Mouse (Mus musculus) left cerebral cortex, adult 2 months (tissue): ENCODE results near the gene 4930444G20Rik. TPM values are rescaled to one million over a fixed set of nuclear protein-coding genes. Genes with fewer than 3 reads are reported as not detected.
"Not testable (repeated sequence)": the region's sequence is repeated elsewhere in the genome, so short reads cannot be mapped to it uniquely, and the experiment has no call there.

Experiments used
- DNase-seq, 2 experiments: peaks; one replicate each; pipeline ENCODE4 v3.0.0; 2021 to 2022; ENCODE audit warnings: low spot score in 2 of 2, mixed read lengths in 1 of 2; ENCODE audit errors: extremely low spot score in 1 of 2
- H3K27ac ChIP-seq: fragments of 200-600 bp; 2 replicates; pipeline ENCODE4 v1.8.1; 2022
- H3K4me3 ChIP-seq: fragments of 200-600 bp; 2 replicates; pipeline ENCODE4 v1.8.1; 2022
- CTCF ChIP-seq: fragments of 200-600 bp; IDR thresholded peaks from 2 replicates; pipeline ENCODE4 v1.8.1; 2022; ENCODE audit warnings: antibody characterized with exemption, mild to moderate bottlenecking, moderate library complexity
- intact Hi-C: fragments of 180-260 bp; cut with DNase I; formaldehyde crosslinking; loops from one replicate; pipeline ENCODE4 v1.15.1; 2025
- long read RNA-seq, 2 experiments: library from polyadenylated mRNA; stranded (forward); transcript quantifications; one replicate each; pipeline ENCODE4 v2.0.0; 2021; ENCODE audit warnings: borderline mapping rate in 2 of 2
- total RNA-seq, 2 experiments: library from RNA; stranded (reverse); gene quantifications; 2 replicates each; pipeline ENCODE4 v1.2.3; 2021

Gene 4930444G20Rik
- not detected for total RNA-seq
- long read RNA-seq, experiment 1, result 0 reads
- long read RNA-seq, experiment 2, result 0 reads

- DNase-seq, H3K27ac ChIP-seq, H3K4me3 ChIP-seq, intact Hi-C loops: not testable (repeated sequence)
These were observed at the start of gene 4930444G20Rik for GRCm38 (mm10) chr10:22067979-22068378. Gene 4930444G20Rik, minus strand, starts transcription at chr10:22068079.

- TF ChIP-seq CTCF, result no peak
- no peak for DNase-seq
These were observed 6.7 kb upstream of the 4930444G20Rik start for GRCm38 (mm10) chr10:22074531-22074930.

GRCm38 (mm10) chr10:22072739-22073138 lies 4.9 kb upstream of the 4930444G20Rik start:
- Histone ChIP-seq H3K4me3 (no peak overlapping the region), H3K27ac (no peak overlapping the region)
- intact Hi-C loops, result no loop called here
- DNase-seq, result no peak
- TF ChIP-seq CTCF, result peak; percentile 13

More at GRCm38 (mm10) chr10:22074531-22074930, 6.7 kb upstream of the 4930444G20Rik start:
- intact Hi-C loops, result no loop called here
- no peak overlapping the region for H3K27ac ChIP-seq
- H3K4me3 ChIP-seq, result no peak overlapping the region

GRCm38 (mm10) chr10:22070576-22070975 lies 2.7 kb upstream of the 4930444G20Rik start:
- H3K4me3 ChIP-seq, result no peak overlapping the region
- intact Hi-C loops, result no loop called here
- DNase-seq, result no peak
- no peak overlapping the region for H3K27ac ChIP-seq
- TF ChIP-seq CTCF, result no peak

GRCm38 (mm10) chr10:22070168-22070567 lies 2.3 kb upstream of the 4930444G20Rik start:
- intact Hi-C loops, result no loop called here
- H3K4me3 ChIP-seq, result no peak overlapping the region
- TF ChIP-seq CTCF, result no peak
- no peak for DNase-seq
- no peak overlapping the region for H3K27ac ChIP-seq

GRCm38 (mm10) chr10:22059415-22059814 lies 8.5 kb downstream of the 4930444G20Rik start:
- DNase-seq, result no peak
- no peak for TF ChIP-seq CTCF
- intact Hi-C loops, result no loop called here
- Histone ChIP-seq H3K27ac (no peak overlapping the region), H3K4me3 (no peak overlapping the region)

- H3K27ac ChIP-seq, result no peak overlapping the region
- no peak for TF ChIP-seq CTCF
- intact Hi-C loops, result no loop called here
- H3K4me3 ChIP-seq, result peak overlapping the region; percentile 67
- no peak for DNase-seq
These were observed 8.9 kb downstream of the 4930444G20Rik start for GRCm38 (mm10) chr10:22059026-22059325.

GRCm38 (mm10) chr10:22058218-22059025 lies 9.5 kb downstream of the 4930444G20Rik start:
- H3K4me3 ChIP-seq, result peak overlapping the region; percentile 67
- peak; percentile 89 to 90 for DNase-seq
- peak overlapping the region; percentile 21 for H3K27ac ChIP-seq
- no peak for TF ChIP-seq CTCF
- intact Hi-C loops, result no loop called here

GRCm38 (mm10) chr10:22055308-22055707 lies 12.6 kb downstream of the 4930444G20Rik start:
- no peak overlapping the region for H3K27ac ChIP-seq
- DNase-seq, result no peak
- no peak overlapping the region for H3K4me3 ChIP-seq
- intact Hi-C loops, result no loop called here
- TF ChIP-seq CTCF, result no peak

- not testable (repeated sequence) for H3K27ac ChIP-seq, H3K4me3 ChIP-seq
- intact Hi-C loops, result loop anchor here (2.0 to 10.0 kb wide), 3 partner anchors 109 to 739 kb away; partner anchors contain the start of gene E030030I06Rik
- peak; percentile 25 to 57 for DNase-seq
- peak; percentile 73 for TF ChIP-seq CTCF
These were observed 31.6 kb downstream of the 4930444G20Rik start for GRCm38 (mm10) chr10:22036256-22036655.

- no peak overlapping the region for H3K27ac ChIP-seq
- H3K4me3 ChIP-seq, result no peak overlapping the region
- peak; percentile 64 for TF ChIP-seq CTCF
- intact Hi-C loops, result loop anchor here (2.0 to 10.0 kb wide), 4 partner anchors 110 to 740 kb away; partner anchors contain the start of gene E030030I06Rik
- no peak for DNase-seq
These were observed 33.6 kb downstream of the 4930444G20Rik start for GRCm38 (mm10) chr10:22034303-22034702.

GRCm38 (mm10) chr10:22018618-22019017 lies 49.3 kb downstream of the 4930444G20Rik start:
- Histone ChIP-seq H3K4me3 (no peak overlapping the region), H3K27ac (no peak overlapping the region)
- DNase-seq, result no peak
- peak; percentile 50 for TF ChIP-seq CTCF
- intact Hi-C loops, result no loop called here
